In genomic region chr4:88209351-88209814, GRCm38 (mm10) we compare ENCODE assay signal across 8 mouse cellular contexts.
A peak's percentile ranks its signal among the peaks of the same experiment; 100 is the strongest.
DNase-seq lines count a peak whose midpoint lies in the region; ATAC-seq and TF ChIP-seq lines count a peak whose summit lies in the region.

No protein-coding gene starts in this region.

- H3K4me2 ChIP-seq in limb, embryonic 13.5 days (replicated peaks), result no peak overlapping the region

- H3K9ac ChIP-seq in limb, embryonic 13.5 days, result no peak overlapping the region

- no peaks in the 10 kb centered on the region for H3K27me3 ChIP-seq in limb, embryonic 13.5 days
- no peaks in the 10 kb centered on the region for H3K27me3 ChIP-seq in limb, embryonic 10.5 days (ENCODE audit: low read depth, poor library complexity, severe bottlenecking)

- peak; percentile 44; the same call in 1 of the 2 replicates for ATAC-seq in limb, embryonic 13.5 days (ENCODE audit: low FRiP score, low read depth)
- no peak for ATAC-seq in CD4-positive, CD25-positive, alpha-beta regulatory T cell, adult 4 months

- no peaks in the 10 kb centered on the region for H3K36me3 ChIP-seq in limb, embryonic 13.5 days
- no peaks in the 10 kb centered on the region for H3K36me3 ChIP-seq in limb, embryonic 10.5 days

- no peaks in the 10 kb centered on the region for H3K9me3 ChIP-seq in limb, embryonic 13.5 days
- no peaks in the 10 kb centered on the region for H3K9me3 ChIP-seq in limb, embryonic 10.5 days (replicated peaks)

- 49% methylated on average over 3 of the region's 3 CpGs for WGBS in limb, embryonic 13.5 days
- WGBS in limb, embryonic 10.5 days, result 60% methylated on average over 3 of the region's 3 CpGs

- H3K4me3 ChIP-seq in limb, embryonic 13.5 days, result no peak overlapping the region
- H3K4me3 ChIP-seq in limb, embryonic 10.5 days, result no peak overlapping the region
- H3K4me3 ChIP-seq in layer of hippocampus, adult 2 months, result no peak overlapping the region

- no peak for TF ChIP-seq CTCF in layer of hippocampus, adult 2 months (conservative IDR thresholded peaks at IDR 0.05)

- DNase-seq in limb, embryonic 10.5 days (ENCODE audit: low spot score), result no peak
- peak; percentile 61 to 64 for DNase-seq in cerebellum, postnatal 36 days
- peak; percentile 35 to 53 for DNase-seq in layer of hippocampus, adult 2 months (ENCODE audit: low spot score in 2 of 2)
- peak; percentile 29 for DNase-seq in mesoderm, embryonic 11.5 days (ENCODE audit: low read depth, low spot score)
- peak; percentile 8 for DNase-seq in testis, postnatal 14 days (ENCODE audit: low spot score)
- DNase-seq in B cell, adult 2 months, result no peak

- H3K27ac ChIP-seq in limb, embryonic 13.5 days, result no peak overlapping the region
- H3K27ac ChIP-seq in limb, embryonic 10.5 days, result no peak overlapping the region
- peak overlapping the region; percentile 39; the same call in 1 of the 2 replicates for H3K27ac ChIP-seq in layer of hippocampus, adult 2 months

- peaks cover 11% of the 10 kb centered on the region; the same call in 1 of the 2 replicates for H3K4me1 ChIP-seq in limb, embryonic 13.5 days
- no peaks in the 10 kb centered on the region for H3K4me1 ChIP-seq in limb, embryonic 10.5 days

Comparison
In these comparisons a context has a peak if more than half of its experiments do, and no peak if none do; other contexts are left out.
1. DNase-seq: peak in cerebellum, postnatal 36 days (2 of 2), layer of hippocampus, adult 2 months (2 of 2), mesoderm, embryonic 11.5 days (single experiment) and testis, postnatal 14 days (single experiment); none in limb, embryonic 10.5 days (single experiment) and B cell, adult 2 months (0 of 2).